ENCODE assay signal across 16 mouse cellular contexts in genomic region chr6:60935448-60936130, GRCm38 (mm10). TPM values are rescaled to one million over a fixed set of nuclear protein-coding genes. Genes with fewer than 3 reads are reported as not detected.
A peak's percentile ranks its signal among the peaks of the same experiment; 100 is the strongest.
DNase-seq lines count a peak whose midpoint lies in the region; ATAC-seq and TF ChIP-seq lines count a peak whose summit lies in the region.
"Had no signal": no experiment of that assay in that cellular context is flagged by ENCODE, and none has a peak within 500 bp of the region (broad histone marks: within the 10 kb centered on the region; RNA-seq: fewer than 3 reads in every experiment).

No protein-coding gene starts in this region.

- H3K9me3 ChIP-seq in embryonic facial prominence, embryonic 12.5 days, result no peaks in the 10 kb centered on the region
- H3K9me3 ChIP-seq in embryonic facial prominence, embryonic 10.5 days, result no peaks in the 10 kb centered on the region
- no peaks in the 10 kb centered on the region for H3K9me3 ChIP-seq in G1E (replicated peaks)
- no peaks in the 10 kb centered on the region for H3K9me3 ChIP-seq in liver, postnatal 0 days (ENCODE audit: low read length)
- H3K9me3 ChIP-seq: midbrain, embryonic 15.5 days had no signal

- no peaks in the 10 kb centered on the region for H3K27me3 ChIP-seq in embryonic facial prominence, embryonic 12.5 days
- H3K27me3 ChIP-seq in embryonic facial prominence, embryonic 10.5 days (replicated peaks; ENCODE audit: low read depth, poor library complexity, severe bottlenecking), result no peaks in the 10 kb centered on the region
- no peaks in the 10 kb centered on the region for H3K27me3 ChIP-seq in G1E (ENCODE audit: insufficient read depth, low read length)
- H3K27me3 ChIP-seq in liver, postnatal 0 days (ENCODE audit: insufficient read depth, low read length), result no peaks in the 10 kb centered on the region
- H3K27me3 ChIP-seq: midbrain, embryonic 15.5 days had no signal

- H3K9ac ChIP-seq in embryonic facial prominence, embryonic 12.5 days, result no peak overlapping the region
- peak overlapping the region; percentile 34; the same call in 1 of the 2 replicates for H3K9ac ChIP-seq in liver, postnatal 0 days (replicated peaks)
- H3K9ac ChIP-seq: midbrain, embryonic 15.5 days had no signal

- no peak for DNase-seq in embryonic facial prominence, embryonic 10.5 days (ENCODE audit: low spot score)
- peak; percentile 5 for DNase-seq in G1E (ENCODE audit: low spot score)
- peak; percentile 26 for DNase-seq in liver, postnatal 0 days
- DNase-seq in gastrocnemius, adult 18-20 months (ENCODE audit: low spot score), result no peak
- DNase-seq in layer of hippocampus, postnatal 14 days (ENCODE audit: low spot score in 2 of 2), result no peak
- DNase-seq: gastrocnemius, postnatal 14 days; kidney, postnatal 4 days; lung, adult 18-20 months had no signal

- no peak for TF ChIP-seq CTCF in G1E (IDR thresholded peaks at IDR 0.05; ENCODE audit: low read depth, low read length)
- TF ChIP-seq CTCF in liver, postnatal 0 days (IDR thresholded peaks at IDR 0.05; ENCODE audit: low read depth), result no peak

- no peak for ATAC-seq in embryonic facial prominence, embryonic 12.5 days (ENCODE audit: insufficient number of reproducible peaks, insufficient read depth, low FRiP score, low TSS enrichment)
- ATAC-seq in G1E (ENCODE audit: extremely low read depth, insufficient number of reproducible peaks, low FRiP score, poor library complexity, severe bottlenecking), result peak; percentile 76
- peak; percentile 87 for ATAC-seq in erythroblast, adult 5-6 weeks (replicated peaks; ENCODE audit: low FRiP score, poor library complexity, severe bottlenecking)
- ATAC-seq in liver, postnatal 0 days, result peak; percentile 94
- no peak for ATAC-seq in monocyte, adult 5-6 weeks (replicated peaks; ENCODE audit: insufficient number of reproducible peaks, low FRiP score, low TSS enrichment, poor library complexity, severe bottlenecking)
- ATAC-seq: forebrain, embryonic 14.5 days; inflammation-experienced regulatory T-cells, adult 6 months; midbrain, embryonic 15.5 days had no signal

- H3K4me1 ChIP-seq in embryonic facial prominence, embryonic 12.5 days, result no peaks in the 10 kb centered on the region
- no peaks in the 10 kb centered on the region for H3K4me1 ChIP-seq in embryonic facial prominence, embryonic 10.5 days
- peaks cover 31% of the 10 kb centered on the region for H3K4me1 ChIP-seq in G1E (ENCODE audit: insufficient read depth, low read depth, low read length)
- 0 out of 2 replicates have a peak, but pooled peaks cover 4% of the 10 kb centered on the region for H3K4me1 ChIP-seq in liver, postnatal 0 days (ENCODE audit: insufficient read depth)
- H3K4me1 ChIP-seq: midbrain, embryonic 15.5 days had no signal

- no peak overlapping the region for H3K4me3 ChIP-seq in embryonic facial prominence, embryonic 12.5 days
- H3K4me3 ChIP-seq in embryonic facial prominence, embryonic 10.5 days, result no peak overlapping the region
- no peak overlapping the region; the same call in 1 of the 2 replicates for H3K4me3 ChIP-seq in G1E (ENCODE audit: low read depth, low read length)
- no peak overlapping the region for H3K4me3 ChIP-seq in liver, postnatal 0 days (ENCODE audit: low read depth, low read length)
- H3K4me3 ChIP-seq: midbrain, embryonic 15.5 days had no signal

- peak; percentile 98 for TF ChIP-seq EP300 in liver, postnatal 0 days (IDR thresholded peaks at IDR 0.05; ENCODE audit: low read depth)

- 0 out of 2 replicates have a peak overlapping the region, but pooled peaks have one; percentile 4 for H3K27ac ChIP-seq in embryonic facial prominence, embryonic 12.5 days
- H3K27ac ChIP-seq in embryonic facial prominence, embryonic 10.5 days (replicated peaks), result no peak overlapping the region
- peak overlapping the region; percentile 95 for H3K27ac ChIP-seq in liver, postnatal 0 days (ENCODE audit: low read depth)
- H3K27ac ChIP-seq: midbrain, embryonic 15.5 days had no signal

- WGBS in embryonic facial prominence, embryonic 12.5 days, result 67% methylated on average over 4 of the region's 4 CpGs
- 78% methylated on average over 4 of the region's 4 CpGs for WGBS in embryonic facial prominence, embryonic 10.5 days
- 36% methylated on average over 4 of the region's 4 CpGs for WGBS in liver, postnatal 0 days (ENCODE audit: insufficient replicate concordance)

- no peaks in the 10 kb centered on the region for H3K36me3 ChIP-seq in embryonic facial prominence, embryonic 12.5 days
- H3K36me3 ChIP-seq in embryonic facial prominence, embryonic 10.5 days (replicated peaks), result no peaks in the 10 kb centered on the region
- H3K36me3 ChIP-seq in G1E (replicated peaks), result no peaks in the 10 kb centered on the region
- no peaks in the 10 kb centered on the region for H3K36me3 ChIP-seq in liver, postnatal 0 days (replicated peaks; ENCODE audit: insufficient read depth, low read length)
- H3K36me3 ChIP-seq: midbrain, embryonic 15.5 days had no signal

- no peak overlapping the region for H3K4me2 ChIP-seq in embryonic facial prominence, embryonic 12.5 days (replicated peaks)
- H3K4me2 ChIP-seq in liver, postnatal 0 days (ENCODE audit: low read depth, low read length), result peak overlapping the region; percentile 61
- H3K4me2 ChIP-seq: midbrain, embryonic 15.5 days had no signal

RNA-seq across cellular contexts. Expression of gene Mmrn1, which starts 10.8 kb away (rescaled TPM):
- polyA plus RNA-seq in embryonic facial prominence, embryonic 12.5 days (2016; fragmentation: Nextera tagmentation; extraction: Ambion mirVana), result 7.1 and 8.5 TPM in 2 replicates
- 5.3 and 5.5 TPM in 2 replicates for polyA plus RNA-seq in embryonic facial prominence, embryonic 10.5 days (2016; fragmentation: Nextera tagmentation; extraction: Ambion mirVana)
- total RNA-seq in G1E (2014; fragmentation: Nextera tagmentation), result not detected in 2 replicates
- 0.11 and 0.17 TPM in 2 replicates for total RNA-seq in G1E (2017)
- not detected in 2 replicates for polyA plus RNA-seq in G1E (2012)
- 2.9 and 3.8 TPM in 2 replicates for total RNA-seq in erythroblast, adult 5-6 weeks (2015; ENCODE audit: low replicate concordance)
- 0.84 and 2.5 TPM in 2 replicates for total RNA-seq in erythroblast, adult 5-6 weeks (2017; ENCODE audit: low replicate concordance)
- 2.9 and 3.1 TPM in 2 replicates for polyA plus RNA-seq in liver, postnatal 0 days (2015; fragmentation: Nextera tagmentation; extraction: Ambion mirVana)
- 1 to 10 TPM; 1.0 to 1.1 TPM for total RNA-seq in gastrocnemius, adult 18-20 months (2021)
- total RNA-seq in layer of hippocampus, postnatal 14 days (2021), result under 1 TPM; 0.36 to 0.44 TPM
- total RNA-seq in monocyte, adult 5-6 weeks (2017), result 2.8 to 19.3 TPM (median 3.1 TPM) in 3 replicates
- total RNA-seq: ES-E14 had no signal
- polyA plus RNA-seq: cortical plate, adult 2 months; inflammation-experienced regulatory T-cells, adult 6 months had no signal

Comparison
In these comparisons a context has a peak if more than half of its experiments do, and no peak if none do; other contexts are left out.
1. ATAC-seq: peak in G1E (single experiment), erythroblast, adult 5-6 weeks (single experiment) and liver, postnatal 0 days (single experiment); none in embryonic facial prominence, embryonic 12.5 days (single experiment) and monocyte, adult 5-6 weeks (single experiment).
2. DNase-seq: peak in G1E (single experiment) and liver, postnatal 0 days (single experiment); none in embryonic facial prominence, embryonic 10.5 days (single experiment), gastrocnemius, adult 18-20 months (single experiment) and layer of hippocampus, postnatal 14 days (0 of 2).